Mouse (Mus musculus): Measurements from ENCODE around the gene Nmt1.

Gene Nmt1

DNA sequence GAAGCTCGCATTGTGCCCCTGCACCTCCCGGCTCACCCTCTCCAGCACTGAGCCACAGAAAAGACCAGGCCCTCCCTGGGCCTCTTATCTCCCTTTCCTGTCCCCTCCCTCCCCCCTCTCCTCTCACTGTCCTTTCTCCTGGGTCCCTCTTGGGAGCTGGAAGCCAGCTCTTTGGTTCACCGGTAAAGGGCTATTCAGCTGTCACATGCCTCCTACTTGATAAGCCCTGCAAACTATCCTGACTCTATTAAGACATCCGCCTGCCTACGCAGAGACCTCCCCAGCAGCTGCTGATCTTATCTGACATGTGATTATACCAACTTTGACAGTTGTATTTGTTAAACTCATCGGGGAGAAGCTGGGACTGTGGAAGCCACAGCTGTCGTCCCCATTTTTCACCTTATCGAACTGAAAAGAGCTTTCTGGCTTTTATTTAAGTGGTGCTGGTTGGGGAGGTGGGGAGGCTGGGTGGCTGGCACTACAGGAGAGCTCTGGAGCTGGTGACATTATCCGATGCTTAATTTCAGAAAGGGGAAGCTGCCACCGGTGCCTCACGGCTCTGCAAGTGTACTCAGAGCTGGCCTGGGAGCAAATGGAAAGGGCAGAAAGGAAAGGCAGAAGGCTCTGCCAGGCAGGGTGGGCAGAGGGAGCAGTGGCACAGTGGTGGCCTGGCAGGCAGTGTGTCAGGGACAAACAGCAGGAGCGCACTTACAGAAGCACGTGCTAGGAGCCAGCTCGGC, 29.2 kb upstream of the Nmt1 start:
- no peak; the same call in 1 of the 2 replicates for TF ChIP-seq GATA4 (IDR thresholded peaks at IDR 0.05; ENCODE audit: insufficient replicate concordance, low read length)

DNA sequence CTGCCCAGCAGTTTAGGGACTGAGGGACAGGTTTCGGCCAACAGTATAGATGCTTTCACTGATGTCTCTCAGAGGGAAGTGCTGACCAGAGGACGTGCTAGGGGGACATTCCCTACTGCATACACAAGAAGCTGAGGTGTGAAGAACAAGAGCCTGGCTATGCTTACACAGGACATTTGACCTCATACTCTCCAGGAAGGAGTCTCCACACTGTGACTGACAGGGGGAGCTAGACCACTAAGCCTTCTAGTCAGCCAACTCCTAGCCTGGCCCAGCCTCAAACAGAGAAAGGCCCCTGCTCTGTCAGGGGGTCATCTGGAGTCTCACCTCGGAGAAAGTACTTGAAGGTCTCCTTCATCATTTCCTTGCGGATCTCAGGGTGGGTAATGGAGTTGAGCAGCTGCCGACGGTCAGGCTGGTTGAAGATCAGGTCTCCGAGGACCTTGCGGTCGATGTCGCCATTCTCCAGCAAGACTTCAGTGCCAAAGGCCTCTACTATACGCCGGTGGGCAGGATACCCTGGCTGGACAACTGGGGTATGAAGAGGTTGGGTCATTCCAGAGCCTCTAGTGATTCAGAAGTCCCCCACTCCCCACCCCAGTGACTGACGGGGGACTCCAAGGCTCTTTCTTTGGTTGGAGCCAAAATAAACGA, 28.5 kb upstream of the Nmt1 start:
- no peak for TF ChIP-seq GATA4 (IDR thresholded peaks at IDR 0.05; ENCODE audit: insufficient replicate concordance, low read length)

DNA sequence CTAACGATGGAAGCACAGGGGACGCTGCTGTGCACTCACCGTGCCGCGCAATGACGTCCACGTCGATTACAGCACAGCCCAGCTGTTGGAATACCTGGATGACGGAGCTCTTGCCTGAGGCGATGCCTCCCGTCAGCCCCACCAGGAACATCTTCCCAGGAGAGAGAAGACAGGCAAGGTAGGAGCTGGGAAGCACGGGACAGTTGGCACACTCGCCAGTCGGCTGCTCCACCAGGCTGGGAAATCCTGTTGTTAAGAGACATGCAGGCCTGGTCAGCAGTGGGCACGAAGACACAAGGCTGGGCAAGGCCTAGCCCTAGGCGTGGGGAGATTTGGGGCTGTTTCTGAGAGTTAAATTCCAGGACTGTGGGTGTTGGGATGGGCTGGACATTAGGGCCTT, 27.9 kb upstream of the Nmt1 start:
- TF ChIP-seq GATA4 (IDR thresholded peaks at IDR 0.05; ENCODE audit: insufficient replicate concordance, low read length) = no peak

DNA sequence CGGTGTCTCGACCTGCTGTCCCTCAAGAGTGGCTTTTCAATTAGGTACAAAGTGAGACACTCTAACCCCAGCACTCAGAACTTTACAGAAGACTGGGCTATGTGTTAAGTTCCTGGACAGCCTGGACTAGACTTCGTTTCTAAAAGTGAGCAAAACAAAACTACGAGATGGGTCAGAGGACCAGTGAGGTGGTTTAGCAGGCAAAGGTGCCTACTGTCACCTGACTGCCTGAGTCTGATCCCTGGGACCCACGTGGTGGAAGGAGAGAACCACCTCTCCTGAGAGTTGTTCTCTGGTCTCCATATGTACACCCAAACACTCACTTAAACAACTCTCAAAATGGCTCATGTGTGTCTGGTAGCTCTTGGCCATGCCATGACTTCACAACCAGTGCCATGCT, 26.9 kb upstream of the Nmt1 start:
- no peak for TF ChIP-seq GATA4 (IDR thresholded peaks at IDR 0.05; ENCODE audit: insufficient replicate concordance, low read length)

DNA sequence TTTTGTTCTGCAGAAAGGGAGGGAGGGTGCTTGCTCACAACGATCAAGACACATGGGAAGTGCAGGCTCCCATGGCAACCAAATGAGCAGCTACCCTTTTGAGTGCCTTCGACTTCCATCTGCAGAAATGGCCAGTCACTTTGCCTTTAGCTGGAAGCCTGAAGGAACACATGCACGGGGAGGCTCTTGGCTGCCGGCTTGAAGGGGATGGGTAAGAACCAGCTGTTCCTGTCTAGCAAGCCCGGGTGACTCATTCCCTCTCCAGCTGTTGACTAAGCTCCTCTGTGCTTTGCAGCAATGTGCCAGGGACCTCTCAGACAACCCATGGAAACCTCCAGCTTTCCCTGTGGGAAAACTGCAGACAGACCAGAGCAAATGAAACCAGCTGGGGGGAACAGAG, 24.8 kb upstream of the Nmt1 start:
- no peak for TF ChIP-seq GATA4 (IDR thresholded peaks at IDR 0.05; ENCODE audit: insufficient replicate concordance, low read length)

DNA sequence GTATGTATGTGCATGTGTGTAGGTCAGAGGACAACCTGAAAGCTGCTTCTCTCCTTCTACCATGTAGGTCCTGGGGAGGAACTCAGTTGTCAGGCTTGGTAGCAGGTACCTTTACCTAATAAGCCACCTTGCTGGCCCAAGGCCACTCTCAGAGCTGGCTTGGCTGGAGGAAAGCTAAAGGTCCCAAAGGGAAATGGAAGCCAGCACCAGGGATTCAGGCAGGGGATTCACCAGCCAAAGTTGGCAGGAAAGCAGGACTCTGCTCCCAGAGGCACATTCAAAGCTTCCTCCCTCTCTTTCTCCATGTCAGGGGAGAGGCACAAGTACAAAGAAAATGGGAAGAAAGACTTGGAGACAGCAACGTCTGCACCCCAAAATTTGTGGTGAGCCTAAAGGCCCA, 23.1 kb upstream of the Nmt1 start:
- TF ChIP-seq GATA4 (IDR thresholded peaks at IDR 0.05; ENCODE audit: insufficient replicate concordance, low read length) = no peak

DNA sequence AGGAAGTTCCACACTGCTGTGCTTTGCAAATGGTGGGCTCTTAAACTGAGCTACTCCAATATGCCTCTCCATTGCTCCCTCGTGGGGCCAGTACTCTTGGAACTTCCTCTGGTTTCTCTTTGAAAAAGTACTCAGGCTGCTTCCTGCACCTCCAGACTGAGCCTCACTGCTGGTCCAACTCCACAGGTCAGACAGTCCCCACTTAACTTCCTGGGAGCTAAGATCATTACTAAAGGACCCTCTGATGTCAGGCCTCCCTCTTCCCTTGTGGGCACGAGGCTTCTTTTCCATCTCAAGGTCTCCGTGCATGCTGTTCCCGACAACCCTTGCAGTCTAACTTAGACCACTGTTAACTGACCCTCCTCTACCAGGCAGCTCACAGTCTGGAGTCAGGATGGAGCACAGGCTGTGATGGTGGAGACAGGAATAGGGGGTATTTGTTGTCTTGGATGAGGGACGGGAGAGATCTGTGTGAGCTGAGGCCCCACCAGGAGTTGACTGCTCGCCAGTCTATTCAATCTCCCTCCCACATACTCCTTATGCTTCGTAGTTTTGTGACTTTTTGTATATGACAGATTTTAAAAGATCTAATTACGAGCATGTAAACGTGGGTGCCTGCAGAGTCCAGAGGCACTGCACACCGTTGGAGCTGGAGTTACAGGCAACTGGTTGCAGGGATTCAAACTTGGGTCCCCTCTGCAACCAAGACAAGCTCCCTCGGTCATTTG, 22.6 kb upstream of the Nmt1 start:
- TF ChIP-seq GATA4 (IDR thresholded peaks at IDR 0.05; ENCODE audit: insufficient replicate concordance, low read length) = no peak

DNA sequence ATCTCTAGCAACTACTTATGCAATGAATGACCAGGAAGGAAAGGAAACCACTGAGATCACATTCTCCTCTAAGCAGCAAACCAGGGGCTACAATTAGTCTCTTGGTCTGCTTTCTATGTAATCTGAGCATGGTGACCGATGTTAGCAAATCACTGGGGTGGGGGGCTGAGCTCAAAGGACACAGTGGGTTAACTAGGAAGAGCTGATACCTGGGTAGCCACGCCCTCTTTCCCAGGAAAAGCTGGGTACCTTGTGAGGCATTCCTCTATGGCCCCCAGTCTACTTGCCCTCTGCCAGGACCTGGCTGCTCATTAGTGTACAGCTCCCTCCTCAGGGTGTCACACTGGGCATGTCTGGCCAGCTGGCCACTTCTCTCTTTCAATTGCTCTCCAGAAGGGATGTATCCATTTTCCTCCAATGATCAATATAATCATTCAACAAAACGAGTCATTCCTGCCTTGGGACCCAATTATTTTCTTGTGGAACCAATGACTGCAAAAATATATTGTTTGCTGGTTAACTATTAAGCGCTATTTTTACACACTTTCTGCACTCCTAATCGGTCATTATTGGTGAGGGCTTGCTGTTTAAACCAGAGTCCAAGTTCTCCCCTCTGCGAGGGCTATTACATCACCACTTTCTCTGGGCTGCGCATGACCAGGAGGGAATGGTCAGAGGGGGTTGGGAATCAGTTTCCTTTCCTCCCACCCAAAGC, 21.5 kb upstream of the Nmt1 start:
- no peak for TF ChIP-seq GATA4 (IDR thresholded peaks at IDR 0.05; ENCODE audit: insufficient replicate concordance, low read length)

DNA sequence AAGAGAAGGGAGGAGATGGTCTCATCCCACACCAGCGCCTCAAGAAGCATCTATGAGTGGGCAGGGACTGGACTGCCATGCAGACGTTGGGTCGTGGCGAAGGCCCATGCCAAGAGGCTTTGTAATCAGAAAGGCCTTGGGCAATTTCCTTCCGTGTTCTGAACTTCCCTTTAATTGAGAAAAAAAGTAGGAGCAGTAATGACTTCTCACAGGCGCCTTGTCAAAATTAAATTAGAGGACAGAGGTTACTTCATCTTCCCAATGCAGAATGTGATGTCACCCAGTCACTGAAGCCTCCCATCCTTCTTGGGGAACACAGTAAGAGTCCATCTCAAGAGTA, 21.0 kb upstream of the Nmt1 start:
- no peak for TF ChIP-seq GATA4 (IDR thresholded peaks at IDR 0.05; ENCODE audit: insufficient replicate concordance, low read length)

DNA sequence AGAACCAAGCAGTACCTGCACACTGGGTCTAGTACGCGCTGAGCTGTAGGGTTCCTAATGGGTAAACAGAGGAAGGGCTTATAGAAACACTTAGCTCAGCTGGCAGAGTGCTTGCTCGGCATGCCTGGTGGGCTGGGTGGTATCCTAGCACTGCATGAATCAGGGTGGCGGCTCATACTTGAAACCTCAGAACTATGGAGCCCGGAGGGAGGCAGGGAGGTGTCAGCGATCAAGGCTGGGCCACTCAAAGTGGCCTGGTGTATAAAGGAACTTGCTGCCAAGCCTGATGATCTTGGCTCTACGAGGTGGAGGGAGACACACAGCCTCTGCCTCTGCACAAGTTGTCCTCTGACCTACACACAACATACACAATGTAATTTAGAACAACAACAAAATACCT, 19.4 kb upstream of the Nmt1 start:
- no peak for TF ChIP-seq GATA4 (IDR thresholded peaks at IDR 0.05; ENCODE audit: insufficient replicate concordance, low read length)

DNA sequence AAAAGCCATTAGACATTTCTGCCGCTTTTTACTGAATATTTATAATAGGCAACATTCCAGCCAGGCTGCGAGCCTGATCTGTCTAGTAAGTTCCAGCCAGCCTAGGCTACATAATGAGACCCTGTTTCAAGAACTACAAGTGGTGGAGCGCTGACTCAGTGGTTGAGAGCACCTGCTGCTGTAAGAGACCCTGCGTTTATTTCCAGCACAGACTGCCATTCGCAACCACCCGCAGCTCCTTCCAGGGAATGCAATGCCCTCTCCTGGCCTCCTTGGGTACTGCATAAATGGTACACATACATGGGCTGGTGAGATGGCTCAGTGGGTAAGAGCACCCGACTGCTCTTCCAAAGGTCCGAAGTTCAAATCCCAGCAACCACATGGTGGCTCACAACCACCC, 18.8 kb upstream of the Nmt1 start:
- TF ChIP-seq GATA4 (IDR thresholded peaks at IDR 0.05; ENCODE audit: insufficient replicate concordance, low read length) = no peak

DNA sequence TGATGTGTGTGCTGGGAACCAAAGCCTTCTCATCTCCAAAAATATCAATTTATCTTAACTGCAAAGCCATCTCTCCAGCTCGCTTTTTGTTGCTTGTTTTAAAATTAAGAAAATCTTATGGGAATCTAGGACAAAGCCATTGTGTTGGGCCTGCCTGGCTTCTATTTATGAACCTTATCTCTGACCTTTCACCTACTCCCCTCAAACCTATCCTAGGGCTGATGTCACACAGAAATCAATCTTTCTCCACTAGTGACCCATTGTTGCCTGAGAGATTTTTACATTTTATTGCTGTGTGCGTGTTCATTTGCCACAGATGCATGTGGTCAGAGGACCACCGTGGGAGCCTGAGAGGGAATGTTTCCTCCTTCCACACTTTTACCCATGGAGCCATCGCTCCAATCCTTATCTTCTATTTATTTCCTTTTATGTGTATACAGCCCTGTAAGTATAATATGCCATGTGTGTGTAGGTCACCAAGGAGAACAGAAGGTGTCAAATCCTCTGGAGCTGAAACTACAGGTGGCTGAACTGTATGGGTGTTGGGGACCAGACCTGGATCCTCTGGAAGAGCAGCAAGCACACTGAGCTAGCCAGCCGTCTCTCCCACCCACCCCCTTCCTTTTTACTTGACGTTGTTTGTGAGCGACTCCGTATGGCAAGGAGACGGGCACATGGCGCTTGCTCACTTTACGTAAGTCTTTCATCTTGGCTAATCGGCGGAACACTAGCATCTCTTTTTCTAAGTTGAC, 17.4 kb upstream of the Nmt1 start:
- peak; percentile 61 for TF ChIP-seq GATA4 (IDR thresholded peaks at IDR 0.05; ENCODE audit: insufficient replicate concordance, low read length)

DNA sequence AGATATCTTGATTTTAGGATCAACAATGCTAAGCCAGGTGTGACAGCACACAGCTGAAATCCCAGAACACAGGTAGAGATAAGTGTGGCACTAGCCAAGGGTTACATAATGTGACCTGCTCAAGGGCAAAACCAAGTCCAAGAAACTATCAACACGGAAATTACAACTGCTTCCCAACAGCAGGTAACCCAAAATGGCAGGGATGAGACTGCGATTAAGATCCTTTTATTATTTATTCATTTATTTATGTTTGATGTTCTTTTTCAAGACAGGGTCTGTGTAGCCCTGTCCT, 16.8 kb upstream of the Nmt1 start:
- peak; percentile 57; the same call in 1 of the 2 replicates for TF ChIP-seq GATA4 (IDR thresholded peaks at IDR 0.05; ENCODE audit: insufficient replicate concordance, low read length)

DNA sequence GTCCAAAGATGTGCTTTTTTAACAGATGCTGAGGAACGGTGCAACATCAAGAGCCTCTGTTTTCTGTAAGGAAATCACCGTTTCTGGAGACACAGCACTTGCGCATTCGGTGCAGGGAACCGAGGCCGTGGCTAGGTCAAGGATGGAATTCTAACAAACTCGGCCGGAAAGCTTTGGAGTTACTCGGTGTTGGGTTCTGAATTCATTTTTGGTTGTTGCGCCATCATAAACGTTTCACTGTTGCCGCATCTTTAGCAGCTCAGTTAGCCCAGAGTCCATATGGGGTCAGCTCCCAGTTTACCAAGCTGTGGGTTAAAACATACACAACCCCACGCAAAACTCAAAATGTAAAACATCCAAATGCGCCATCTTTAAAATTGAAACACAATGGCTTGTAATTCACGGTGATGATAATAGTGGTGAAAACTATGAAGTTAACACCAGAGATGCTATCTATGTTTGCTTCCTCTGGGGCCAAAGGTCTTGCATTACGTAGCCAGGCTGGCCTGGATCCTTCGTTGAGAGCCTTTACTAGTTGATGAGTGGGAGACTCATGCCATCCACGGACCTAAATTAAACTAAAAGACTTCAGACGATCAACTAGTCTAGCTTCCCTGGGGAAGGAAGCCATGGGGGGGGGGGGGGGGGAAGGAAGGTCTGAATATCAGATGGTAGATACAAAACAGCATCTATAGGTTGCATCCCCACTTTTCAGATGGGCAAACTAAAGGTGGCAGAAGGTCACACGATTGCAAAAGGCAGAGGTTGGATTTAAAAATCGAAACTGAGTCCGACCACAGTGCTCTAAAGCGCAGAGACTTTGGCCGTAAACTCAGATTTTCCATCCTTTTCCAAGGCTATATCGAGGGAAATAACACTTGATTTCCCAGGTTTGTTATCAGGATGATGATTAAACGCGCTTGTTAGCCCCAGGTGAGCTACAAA, 11.8 kb upstream of the Nmt1 start:
- no peak for TF ChIP-seq GATA4 (IDR thresholded peaks at IDR 0.05; ENCODE audit: insufficient replicate concordance, low read length)
